Mouse (Mus musculus): ENCODE results near the gene Pdcl3.

DNA sequence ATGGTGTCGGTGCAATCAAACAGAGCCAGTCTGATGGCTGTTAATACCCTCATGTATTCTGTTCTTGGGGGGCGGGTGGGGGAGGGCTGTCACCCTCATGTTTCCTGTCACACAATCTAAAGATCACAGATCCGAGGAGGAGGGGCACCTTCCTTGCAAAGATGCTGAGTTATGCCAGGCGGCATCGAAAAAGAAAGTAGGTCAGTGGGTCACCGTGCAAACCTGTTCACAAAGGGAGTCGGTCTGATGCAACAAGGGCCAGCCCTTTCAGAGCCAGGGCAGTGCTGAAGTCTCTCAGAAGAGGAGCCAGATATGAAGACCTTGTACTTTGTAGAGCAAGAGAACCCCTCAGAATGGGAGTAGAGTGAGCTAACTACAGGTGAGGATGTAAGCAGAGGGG is 39.7 kb downstream of the Pdcl3 start:
- TF ChIP-seq CTCF (IDR thresholded peaks at IDR 0.05; ENCODE audit: borderline replicate concordance, extremely low read depth, insufficient read depth, insufficient read length) (no peak), POLR2A (IDR thresholded peaks at IDR 0.05; ENCODE audit: borderline replicate concordance, extremely low read depth, insufficient read depth, insufficient read length, poor library complexity, severe bottlenecking) (no peak)

Measured in brain, embryonic 14.5 days (tissue).